ENCODE assay signal across 8 mouse cellular contexts in genomic region chr10:80348981-80349380, GRCm38 (mm10). TPM values are rescaled to one million over a fixed set of nuclear protein-coding genes. Genes with fewer than 3 reads are reported as not detected.
DNase-seq lines count a peak whose midpoint lies in the region; ATAC-seq and TF ChIP-seq lines count a peak whose summit lies in the region.
"Had no signal": no experiment of that assay in that cellular context is flagged by ENCODE, and none has a peak within 500 bp of the region (broad histone marks: within the 10 kb centered on the region; RNA-seq: fewer than 3 reads in every experiment).

No protein-coding gene starts in this region.

- H3K4me1 ChIP-seq in kidney, embryonic 15.5 days: peaks cover 45% of the 10 kb centered on the region
- peaks cover 77% of the 10 kb centered on the region for H3K4me1 ChIP-seq in G1E (ENCODE audit: insufficient read depth, low read depth, low read length)
- H3K4me1 ChIP-seq in embryonic facial prominence, embryonic 14.5 days (ENCODE audit: control insufficient read depth, insufficient read depth, low read length): peaks cover 20% of the 10 kb centered on the region
- peaks cover 40% of the 10 kb centered on the region for H3K4me1 ChIP-seq in limb, embryonic 15.5 days

- no peak for DNase-seq in kidney, adult 18-20 months
- no peak for DNase-seq in G1E (ENCODE audit: low spot score)
- DNase-seq in embryonic facial prominence, embryonic 14.5 days (ENCODE audit: low spot score): peak; percentile 58
- no peak for DNase-seq in right cerebral cortex, postnatal 36 days (ENCODE audit: low spot score in 2 of 2)
- DNase-seq in left cerebral cortex, adult 11 months (ENCODE audit: low spot score): no peak
- DNase-seq: cerebellum, adult 8-10 months had no signal

- no peaks in the 10 kb centered on the region for H3K9me3 ChIP-seq in kidney, embryonic 15.5 days (replicated peaks)
- no peaks in the 10 kb centered on the region for H3K9me3 ChIP-seq in G1E (replicated peaks)
- H3K9me3 ChIP-seq in embryonic facial prominence, embryonic 14.5 days (ENCODE audit: control insufficient read depth, low read length): no peaks in the 10 kb centered on the region
- no peaks in the 10 kb centered on the region for H3K9me3 ChIP-seq in limb, embryonic 15.5 days

- TF ChIP-seq CTCF in G1E (IDR thresholded peaks at IDR 0.05; ENCODE audit: low read depth, low read length): no peak

- no peak for ATAC-seq in kidney, embryonic 15.5 days (replicated peaks; ENCODE audit: low FRiP score)
- no peak for ATAC-seq in G1E (ENCODE audit: extremely low read depth, insufficient number of reproducible peaks, low FRiP score, poor library complexity, severe bottlenecking)
- ATAC-seq in embryonic facial prominence, embryonic 14.5 days (ENCODE audit: low read depth): no peak
- ATAC-seq in limb, embryonic 15.5 days (ENCODE audit: insufficient number of reproducible peaks, low FRiP score, low TSS enrichment, low read depth): no peak

- H3K9ac ChIP-seq in kidney, embryonic 15.5 days: no peak overlapping the region
- peak overlapping the region; percentile 50; the same call in 1 of the 2 replicates for H3K9ac ChIP-seq in embryonic facial prominence, embryonic 14.5 days (ENCODE audit: low read depth, low read length)
- H3K9ac ChIP-seq in limb, embryonic 15.5 days: peak overlapping the region; percentile 31; the same call in 1 of the 2 replicates

- WGBS in kidney, embryonic 15.5 days: 11% methylated on average over 26 of the region's 26 CpGs
- 15% methylated on average over 26 of the region's 26 CpGs for WGBS in embryonic facial prominence, embryonic 14.5 days
- WGBS in limb, embryonic 15.5 days: 10% methylated on average over 26 of the region's 26 CpGs

- peak overlapping the region; percentile 55 for H3K4me2 ChIP-seq in kidney, embryonic 15.5 days
- peak overlapping the region; percentile 52 for H3K4me2 ChIP-seq in embryonic facial prominence, embryonic 14.5 days (ENCODE audit: low read depth, low read length)
- H3K4me2 ChIP-seq in limb, embryonic 15.5 days: peak overlapping the region; percentile 52

- peaks cover 100% of the 10 kb centered on the region for H3K27me3 ChIP-seq in kidney, embryonic 15.5 days
- H3K27me3 ChIP-seq in G1E (ENCODE audit: insufficient read depth, low read length): peaks cover 50% of the 10 kb centered on the region
- peaks cover 87% of the 10 kb centered on the region for H3K27me3 ChIP-seq in embryonic facial prominence, embryonic 14.5 days (replicated peaks; ENCODE audit: control insufficient read depth, insufficient read depth, low read length)
- peaks cover 96% of the 10 kb centered on the region for H3K27me3 ChIP-seq in limb, embryonic 15.5 days

- H3K27ac ChIP-seq in kidney, embryonic 15.5 days: no peak overlapping the region
- H3K27ac ChIP-seq in embryonic facial prominence, embryonic 14.5 days (replicated peaks; ENCODE audit: low read depth, low read length): no peak overlapping the region
- H3K27ac ChIP-seq in limb, embryonic 15.5 days: 0 out of 2 replicates have a peak overlapping the region, but pooled peaks have one; percentile 13

- no peaks in the 10 kb centered on the region for H3K36me3 ChIP-seq in kidney, embryonic 15.5 days
- peaks cover 5% of the 10 kb centered on the region for H3K36me3 ChIP-seq in G1E (replicated peaks)
- H3K36me3 ChIP-seq in embryonic facial prominence, embryonic 14.5 days (ENCODE audit: control insufficient read depth, insufficient read depth, low read length): no peaks in the 10 kb centered on the region
- no peaks in the 10 kb centered on the region for H3K36me3 ChIP-seq in limb, embryonic 15.5 days

- peak overlapping the region; percentile 31 for H3K4me3 ChIP-seq in kidney, embryonic 15.5 days (replicated peaks)
- H3K4me3 ChIP-seq in G1E (ENCODE audit: low read depth, low read length): peak overlapping the region; percentile 74; the same call in 1 of the 2 replicates
- peak overlapping the region; percentile 25 for H3K4me3 ChIP-seq in embryonic facial prominence, embryonic 14.5 days (ENCODE audit: low read depth, low read length)
- H3K4me3 ChIP-seq in limb, embryonic 15.5 days: peak overlapping the region; percentile 38

RNA-seq across cellular contexts. Expression of gene Adamtsl5, which starts 0.8 kb away (rescaled TPM):
- 3.6 and 5.2 TPM in 2 replicates for polyA plus RNA-seq in kidney, embryonic 15.5 days (2015; fragmentation: Nextera tagmentation; extraction: Ambion mirVana)
- 16.9 and 17.5 TPM in 2 replicates for total RNA-seq in G1E (2014; fragmentation: Nextera tagmentation)
- 5.4 and 8.0 TPM in 2 replicates for total RNA-seq in G1E (2017)
- polyA plus RNA-seq in G1E (2012): 33.4 and 37.9 TPM in 2 replicates
- polyA plus RNA-seq in embryonic facial prominence, embryonic 14.5 days (2014; fragmentation: Nextera tagmentation; extraction: Ambion mirVana): 5.8 and 6.3 TPM in 2 replicates
- 11.9 and 13.8 TPM in 2 replicates for polyA plus RNA-seq in limb, embryonic 15.5 days (2015; fragmentation: Nextera tagmentation; extraction: Ambion mirVana)

RNA-seq across cellular contexts. Expression of gene Plk5, which starts 7.3 kb away (rescaled TPM):
- 0.67 and 0.70 TPM in 2 replicates for polyA plus RNA-seq in kidney, embryonic 15.5 days (2015; fragmentation: Nextera tagmentation; extraction: Ambion mirVana)
- not detected in 2 replicates for total RNA-seq in G1E (2014; fragmentation: Nextera tagmentation)
- total RNA-seq in G1E (2017): 0.12 TPM in 1 of 2 replicates, not detected in the other
- polyA plus RNA-seq in G1E (2012): not detected in 2 replicates
- polyA plus RNA-seq in embryonic facial prominence, embryonic 14.5 days (2014; fragmentation: Nextera tagmentation; extraction: Ambion mirVana): 0.47 and 0.72 TPM in 2 replicates
- polyA plus RNA-seq in limb, embryonic 15.5 days (2015; fragmentation: Nextera tagmentation; extraction: Ambion mirVana): 0.91 and 0.99 TPM in 2 replicates

RNA-seq across cellular contexts. Expression of gene Reep6, which starts 19.2 kb away (rescaled TPM):
- 8.4 and 10.5 TPM in 2 replicates for polyA plus RNA-seq in kidney, embryonic 15.5 days (2015; fragmentation: Nextera tagmentation; extraction: Ambion mirVana)
- total RNA-seq in G1E (2014; fragmentation: Nextera tagmentation) (72.8 and 85.9 TPM in 2 replicates), G1E (2017) (1.0 and 1.3 TPM in 2 replicates)
- 49.5 and 65.3 TPM in 2 replicates for polyA plus RNA-seq in G1E (2012)
- 5.6 and 7.5 TPM in 2 replicates for polyA plus RNA-seq in embryonic facial prominence, embryonic 14.5 days (2014; fragmentation: Nextera tagmentation; extraction: Ambion mirVana)
- 13.8 and 16.1 TPM in 2 replicates for polyA plus RNA-seq in limb, embryonic 15.5 days (2015; fragmentation: Nextera tagmentation; extraction: Ambion mirVana)

RNA-seq across cellular contexts. Expression of gene Pcsk4, which starts 19.7 kb away (rescaled TPM):
- 5.8 and 9.1 TPM in 2 replicates for polyA plus RNA-seq in kidney, embryonic 15.5 days (2015; fragmentation: Nextera tagmentation; extraction: Ambion mirVana)
- total RNA-seq in G1E (2014; fragmentation: Nextera tagmentation) (4.8 and 6.7 TPM in 2 replicates), G1E (2017) (0.87 and 1.1 TPM in 2 replicates)
- polyA plus RNA-seq in G1E (2012): 12.4 and 14.2 TPM in 2 replicates
- 1.7 and 2.9 TPM in 2 replicates for polyA plus RNA-seq in embryonic facial prominence, embryonic 14.5 days (2014; fragmentation: Nextera tagmentation; extraction: Ambion mirVana)
- 4.3 and 5.0 TPM in 2 replicates for polyA plus RNA-seq in limb, embryonic 15.5 days (2015; fragmentation: Nextera tagmentation; extraction: Ambion mirVana)

RNA-seq across cellular contexts. Expression of gene 2310011J03Rik, which starts 28.6 kb away (rescaled TPM):
- polyA plus RNA-seq in kidney, embryonic 15.5 days (2015; fragmentation: Nextera tagmentation; extraction: Ambion mirVana): 49.5 and 52.7 TPM in 2 replicates
- total RNA-seq in G1E (2014; fragmentation: Nextera tagmentation): 17.2 and 17.6 TPM in 2 replicates
- total RNA-seq in G1E (2017): 27.0 and 31.2 TPM in 2 replicates
- 92.5 and 108 TPM in 2 replicates for polyA plus RNA-seq in G1E (2012)
- polyA plus RNA-seq in embryonic facial prominence, embryonic 14.5 days (2014; fragmentation: Nextera tagmentation; extraction: Ambion mirVana): 38.5 and 46.3 TPM in 2 replicates
- 54.4 and 56.0 TPM in 2 replicates for polyA plus RNA-seq in limb, embryonic 15.5 days (2015; fragmentation: Nextera tagmentation; extraction: Ambion mirVana)
